Comparison of ENCODE assay signal across 19 mouse cellular contexts in the genomic region with DNA sequence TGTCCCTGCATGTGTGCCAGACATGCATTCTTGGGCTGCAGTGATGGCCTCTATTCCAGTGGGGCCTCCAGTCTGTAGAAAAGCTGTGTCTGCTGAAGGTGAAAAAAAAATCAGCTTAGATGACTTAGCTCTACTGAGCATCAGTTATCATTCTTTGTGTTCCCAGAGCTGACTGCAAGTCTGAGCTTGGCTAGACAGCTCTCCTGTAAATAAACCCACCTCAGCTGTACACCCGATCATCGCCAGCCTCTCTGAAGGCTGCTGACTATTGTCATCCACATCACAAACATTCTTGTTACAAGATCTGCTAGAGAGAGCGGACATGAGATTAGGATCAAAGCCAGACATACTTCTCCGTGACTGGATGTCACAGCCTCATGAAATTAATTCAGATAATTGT.
DNase-seq lines count a peak whose midpoint lies in the region; ATAC-seq lines count a peak whose summit lies in the region.
"Had no signal": no experiment of that assay in that cellular context is flagged by ENCODE, and none has a peak within 500 bp of the region (broad histone marks: within the 10 kb centered on the region; RNA-seq: fewer than 3 reads in every experiment).

No protein-coding gene starts in this region.

- H3K4me2 ChIP-seq in midbrain, embryonic 13.5 days (replicated peaks), result no peak overlapping the region
- H3K4me2 ChIP-seq in embryonic facial prominence, embryonic 11.5 days (ENCODE audit: low read depth, low read length), result no peak overlapping the region
- H3K4me2 ChIP-seq in midbrain, embryonic 16.5 days (ENCODE audit: low read length), result no peak overlapping the region
- no peak overlapping the region for H3K4me2 ChIP-seq in intestine, embryonic 15.5 days (replicated peaks)
- H3K4me2 ChIP-seq: embryonic facial prominence, embryonic 15.5 days; forebrain, embryonic 15.5 days had no signal

- H3K9ac ChIP-seq in midbrain, embryonic 13.5 days (replicated peaks), result no peak overlapping the region
- H3K9ac ChIP-seq in embryonic facial prominence, embryonic 11.5 days (replicated peaks; ENCODE audit: low read length), result no peak overlapping the region
- H3K9ac ChIP-seq in midbrain, embryonic 16.5 days (ENCODE audit: low read depth, low read length), result no peak overlapping the region
- no peak overlapping the region for H3K9ac ChIP-seq in intestine, embryonic 15.5 days
- H3K9ac ChIP-seq: embryonic facial prominence, embryonic 15.5 days; forebrain, embryonic 15.5 days had no signal

- no peaks in the 10 kb centered on the region for H3K36me3 ChIP-seq in midbrain, embryonic 13.5 days
- H3K36me3 ChIP-seq in midbrain, embryonic 10.5 days, result no peaks in the 10 kb centered on the region
- H3K36me3 ChIP-seq in embryonic facial prominence, embryonic 10.5 days (replicated peaks), result no peaks in the 10 kb centered on the region
- no peaks in the 10 kb centered on the region for H3K36me3 ChIP-seq in embryonic facial prominence, embryonic 11.5 days (replicated peaks; ENCODE audit: control insufficient read depth, insufficient read depth, low read depth, low read length)
- no peaks in the 10 kb centered on the region for H3K36me3 ChIP-seq in midbrain, embryonic 16.5 days (ENCODE audit: control insufficient read depth, insufficient read depth, low read length)
- no peaks in the 10 kb centered on the region for H3K36me3 ChIP-seq in intestine, embryonic 15.5 days
- H3K36me3 ChIP-seq: embryonic facial prominence, embryonic 15.5 days; forebrain, embryonic 15.5 days; heart, embryonic 10.5 days had no signal

- 70% methylated on average over 4 of the region's 4 CpGs for WGBS in midbrain, embryonic 13.5 days
- WGBS in midbrain, embryonic 10.5 days, result 79% methylated on average over 4 of the region's 4 CpGs
- WGBS in embryonic facial prominence, embryonic 10.5 days, result 70% methylated on average over 4 of the region's 4 CpGs
- 62% methylated on average over 4 of the region's 4 CpGs for WGBS in embryonic facial prominence, embryonic 11.5 days
- 38% methylated on average over 4 of the region's 4 CpGs for WGBS in midbrain, embryonic 16.5 days
- WGBS in intestine, embryonic 15.5 days, result 52% methylated on average over 4 of the region's 4 CpGs

- H3K9me3 ChIP-seq in midbrain, embryonic 13.5 days, result no peaks in the 10 kb centered on the region
- no peaks in the 10 kb centered on the region for H3K9me3 ChIP-seq in midbrain, embryonic 10.5 days (replicated peaks)
- H3K9me3 ChIP-seq in embryonic facial prominence, embryonic 10.5 days, result no peaks in the 10 kb centered on the region
- H3K9me3 ChIP-seq in embryonic facial prominence, embryonic 11.5 days (replicated peaks; ENCODE audit: control insufficient read depth, low read length), result no peaks in the 10 kb centered on the region
- H3K9me3 ChIP-seq in midbrain, embryonic 16.5 days (replicated peaks; ENCODE audit: control insufficient read depth, low read length, poor library complexity, severe bottlenecking), result no peaks in the 10 kb centered on the region
- no peaks in the 10 kb centered on the region for H3K9me3 ChIP-seq in intestine, embryonic 15.5 days
- H3K9me3 ChIP-seq: embryonic facial prominence, embryonic 15.5 days; forebrain, embryonic 15.5 days; heart, embryonic 10.5 days had no signal

- H3K27ac ChIP-seq in midbrain, embryonic 13.5 days, result 0 out of 2 replicates have a peak overlapping the region, but pooled peaks have one; percentile 30
- H3K27ac ChIP-seq in midbrain, embryonic 10.5 days (replicated peaks), result no peak overlapping the region
- H3K27ac ChIP-seq in embryonic facial prominence, embryonic 10.5 days (replicated peaks), result no peak overlapping the region
- H3K27ac ChIP-seq in embryonic facial prominence, embryonic 11.5 days (replicated peaks; ENCODE audit: low read depth, low read length), result no peak overlapping the region
- H3K27ac ChIP-seq in midbrain, embryonic 16.5 days (ENCODE audit: low read length), result peak overlapping the region; percentile 38
- no peak overlapping the region for H3K27ac ChIP-seq in intestine, embryonic 15.5 days
- H3K27ac ChIP-seq: embryonic facial prominence, embryonic 15.5 days; forebrain, embryonic 15.5 days; heart, embryonic 10.5 days had no signal

- no peak overlapping the region for H3K4me3 ChIP-seq in midbrain, embryonic 13.5 days (replicated peaks)
- no peak overlapping the region for H3K4me3 ChIP-seq in midbrain, embryonic 10.5 days
- H3K4me3 ChIP-seq in embryonic facial prominence, embryonic 10.5 days, result no peak overlapping the region
- no peak overlapping the region for H3K4me3 ChIP-seq in embryonic facial prominence, embryonic 11.5 days (ENCODE audit: low read depth, low read length)
- no peak overlapping the region for H3K4me3 ChIP-seq in midbrain, embryonic 16.5 days (ENCODE audit: low read depth, low read length)
- no peak overlapping the region for H3K4me3 ChIP-seq in intestine, embryonic 15.5 days (replicated peaks)
- H3K4me3 ChIP-seq: embryonic facial prominence, embryonic 15.5 days; forebrain, embryonic 15.5 days; heart, embryonic 10.5 days had no signal

- no peak for DNase-seq in midbrain, embryonic 10.5 days (ENCODE audit: low spot score)
- DNase-seq in embryonic facial prominence, embryonic 10.5 days (ENCODE audit: low spot score), result peak; percentile 20
- peak; percentile 47 for DNase-seq in embryonic facial prominence, embryonic 11.5 days (ENCODE audit: low spot score)
- DNase-seq in layer of hippocampus, adult 9-10 months (ENCODE audit: low spot score), result no peak
- DNase-seq: adrenal gland, adult 2 months; adrenal gland, postnatal 25 days; cerebellum, adult 18-20 months; cerebellum, postnatal 10 days; gastrocnemius, postnatal 10 days; heart, adult 18-20 months; heart, postnatal 4 days had no signal

- ATAC-seq in midbrain, embryonic 13.5 days, result no peak
- 0 out of 2 replicates have a peak, but pooled peaks have one; percentile 44 for ATAC-seq in embryonic facial prominence, embryonic 11.5 days (replicated peaks; ENCODE audit: insufficient number of reproducible peaks, low FRiP score, low TSS enrichment, low read depth)
- ATAC-seq in midbrain, embryonic 16.5 days, result no peak
- ATAC-seq in intestine, embryonic 15.5 days, result no peak
- ATAC-seq: forebrain, embryonic 15.5 days; hindbrain, embryonic 16.5 days; inflammation-experienced regulatory T-cells, adult 6 months had no signal

- no peaks in the 10 kb centered on the region for H3K27me3 ChIP-seq in midbrain, embryonic 13.5 days
- no peaks in the 10 kb centered on the region for H3K27me3 ChIP-seq in midbrain, embryonic 10.5 days (ENCODE audit: low read depth, poor library complexity, severe bottlenecking)
- no peaks in the 10 kb centered on the region for H3K27me3 ChIP-seq in embryonic facial prominence, embryonic 10.5 days (replicated peaks; ENCODE audit: low read depth, poor library complexity, severe bottlenecking)
- H3K27me3 ChIP-seq in embryonic facial prominence, embryonic 11.5 days (ENCODE audit: control insufficient read depth, insufficient read depth, low read length), result no peaks in the 10 kb centered on the region
- no peaks in the 10 kb centered on the region for H3K27me3 ChIP-seq in midbrain, embryonic 16.5 days (ENCODE audit: control insufficient read depth, insufficient read depth, low read depth, low read length)
- no peaks in the 10 kb centered on the region for H3K27me3 ChIP-seq in intestine, embryonic 15.5 days (replicated peaks)
- H3K27me3 ChIP-seq: embryonic facial prominence, embryonic 15.5 days; forebrain, embryonic 15.5 days had no signal

- H3K4me1 ChIP-seq in midbrain, embryonic 13.5 days (replicated peaks), result peaks cover 15% of the 10 kb centered on the region; the same call in 1 of the 2 replicates
- no peaks in the 10 kb centered on the region for H3K4me1 ChIP-seq in midbrain, embryonic 10.5 days
- H3K4me1 ChIP-seq in embryonic facial prominence, embryonic 10.5 days, result 0 out of 2 replicates have a peak, but pooled peaks cover 10% of the 10 kb centered on the region
- H3K4me1 ChIP-seq in embryonic facial prominence, embryonic 11.5 days (ENCODE audit: control insufficient read depth, insufficient read depth, low read length), result no peaks in the 10 kb centered on the region
- peaks cover 21% of the 10 kb centered on the region for H3K4me1 ChIP-seq in midbrain, embryonic 16.5 days (ENCODE audit: control insufficient read depth, insufficient read depth, low read length)
- H3K4me1 ChIP-seq in intestine, embryonic 15.5 days (replicated peaks), result no peaks in the 10 kb centered on the region
- H3K4me1 ChIP-seq: embryonic facial prominence, embryonic 15.5 days; forebrain, embryonic 15.5 days had no signal

Comparison
In these comparisons a context has a peak if more than half of its experiments do, and no peak if none do; other contexts are left out.
1. H3K27ac ChIP-seq: peak in midbrain, embryonic 13.5 days (single experiment) and midbrain, embryonic 16.5 days (single experiment); none in midbrain, embryonic 10.5 days (single experiment), embryonic facial prominence, embryonic 10.5 days (single experiment), embryonic facial prominence, embryonic 11.5 days (single experiment) and intestine, embryonic 15.5 days (single experiment).
2. DNase-seq: peak in embryonic facial prominence, embryonic 10.5 days (single experiment) and embryonic facial prominence, embryonic 11.5 days (single experiment); none in midbrain, embryonic 10.5 days (single experiment) and layer of hippocampus, adult 9-10 months (single experiment).